Comparison of ENCODE assay signal across 21 mouse cellular contexts in the genomic region with DNA sequence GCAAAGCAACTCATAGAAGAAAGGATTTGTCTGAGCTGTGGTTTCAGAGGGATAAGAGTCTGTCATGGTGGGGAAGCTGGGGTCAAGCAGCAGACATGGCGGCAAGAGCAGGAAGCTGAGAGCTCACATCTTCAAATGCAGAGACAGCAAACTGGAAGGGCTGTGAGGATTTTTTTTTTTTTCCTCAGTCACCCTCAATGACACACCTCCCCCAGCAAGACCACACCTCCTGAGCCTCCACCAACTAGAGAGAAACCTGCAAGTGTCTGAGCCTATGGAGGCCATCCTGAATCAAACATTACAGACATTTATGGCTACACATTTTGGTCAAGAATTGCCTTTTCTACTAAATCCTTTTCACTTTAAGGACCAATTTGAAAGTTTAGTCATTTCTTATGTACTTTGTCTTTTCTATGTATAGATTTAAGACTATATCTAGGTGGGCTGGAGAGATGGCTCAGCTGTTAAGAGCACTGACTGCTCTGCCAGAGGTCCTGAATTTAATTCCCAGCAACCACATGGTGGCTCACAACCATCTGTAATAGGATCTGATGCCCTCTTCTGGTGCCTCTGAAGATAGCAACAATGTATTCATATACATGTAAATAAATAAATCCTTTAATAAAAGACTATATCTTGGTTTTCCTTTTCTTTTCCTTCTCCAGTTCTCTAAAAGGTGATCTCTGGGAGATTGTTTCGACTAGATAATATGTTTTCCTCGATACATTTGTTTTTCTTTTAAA. TPM values are rescaled to one million over a fixed set of nuclear protein-coding genes. Genes with fewer than 3 reads are reported as not detected.
DNase-seq lines count a peak whose midpoint lies in the region; ATAC-seq and TF ChIP-seq lines count a peak whose summit lies in the region.
"Had no signal": no experiment of that assay in that cellular context is flagged by ENCODE, and none has a peak within 500 bp of the region (broad histone marks: within the 10 kb centered on the region; RNA-seq: fewer than 3 reads in every experiment).

No protein-coding gene starts in this region.

- no peaks in the 10 kb centered on the region for H3K27me3 ChIP-seq in intestine, postnatal 0 days (replicated peaks; ENCODE audit: control insufficient read depth, insufficient read depth, low read length)
- no peaks in the 10 kb centered on the region for H3K27me3 ChIP-seq in intestine, embryonic 16.5 days (replicated peaks; ENCODE audit: control insufficient read depth, insufficient read depth, low read length)
- no peaks in the 10 kb centered on the region for H3K27me3 ChIP-seq in stomach, postnatal 0 days (ENCODE audit: control insufficient read depth, insufficient read depth, low read length)
- H3K27me3 ChIP-seq: kidney, embryonic 15.5 days; midbrain, embryonic 12.5 days; neural tube, embryonic 13.5 days had no signal

- DNase-seq in lung, postnatal 36 days: peak; percentile 20
- no peak for DNase-seq in lung, postnatal 10 days
- DNase-seq in ES-E14 (ENCODE audit: low read depth, low spot score): no peak
- no peak for DNase-seq in stomach, postnatal 0 days (ENCODE audit: low spot score)
- no peak for DNase-seq in thymus, postnatal 4 days
- DNase-seq: adrenal gland, postnatal 10 days; cerebellum, postnatal 10 days; heart, postnatal 10 days; left cerebral cortex, postnatal 4 days; liver; right cerebral cortex, adult 18-20 months had no signal

- H3K27ac ChIP-seq in intestine, postnatal 0 days (ENCODE audit: low read depth, low read length): no peak overlapping the region
- no peak overlapping the region for H3K27ac ChIP-seq in intestine, embryonic 16.5 days (ENCODE audit: low read length)
- no peak overlapping the region; the same call in 1 of the 2 replicates for H3K27ac ChIP-seq in ES-E14 (ENCODE audit: insufficient read depth, low read depth, low read length, poor library complexity, severe bottlenecking)
- H3K27ac ChIP-seq in stomach, postnatal 0 days (replicated peaks): no peak overlapping the region
- H3K27ac ChIP-seq: kidney, embryonic 15.5 days; midbrain, embryonic 12.5 days; neural tube, embryonic 13.5 days had no signal

- H3K9me3 ChIP-seq in intestine, postnatal 0 days (ENCODE audit: control insufficient read depth): 0 out of 2 replicates have a peak, but pooled peaks cover 2% of the 10 kb centered on the region
- 0 out of 2 replicates have a peak, but pooled peaks cover 3% of the 10 kb centered on the region for H3K9me3 ChIP-seq in intestine, embryonic 16.5 days (ENCODE audit: control insufficient read depth, low read length)
- H3K9me3 ChIP-seq in ES-E14 (ENCODE audit: control insufficient read depth, insufficient read depth, low read depth, low read length): no peaks in the 10 kb centered on the region
- no peaks in the 10 kb centered on the region for H3K9me3 ChIP-seq in stomach, postnatal 0 days (ENCODE audit: control insufficient read depth, low read length)
- H3K9me3 ChIP-seq: kidney, embryonic 15.5 days; neural tube, embryonic 13.5 days had no signal

- H3K36me3 ChIP-seq in intestine, postnatal 0 days (ENCODE audit: control insufficient read depth, insufficient read depth): no peaks in the 10 kb centered on the region
- H3K36me3 ChIP-seq in intestine, embryonic 16.5 days (ENCODE audit: control insufficient read depth, insufficient read depth, low read length): no peaks in the 10 kb centered on the region
- no peaks in the 10 kb centered on the region for H3K36me3 ChIP-seq in ES-E14 (ENCODE audit: control insufficient read depth, insufficient read depth, low read length, poor library complexity, severe bottlenecking)
- H3K36me3 ChIP-seq in stomach, postnatal 0 days (ENCODE audit: control insufficient read depth, insufficient read depth, low read length): no peaks in the 10 kb centered on the region
- H3K36me3 ChIP-seq: kidney, embryonic 15.5 days; midbrain, embryonic 12.5 days; neural tube, embryonic 13.5 days had no signal

- no peak for ATAC-seq in intestine, postnatal 0 days
- no peak for ATAC-seq in intestine, embryonic 16.5 days
- ATAC-seq in stomach, postnatal 0 days (ENCODE audit: low FRiP score, low TSS enrichment): no peak
- ATAC-seq: forebrain, embryonic 16.5 days had no signal

- H3K4me3 ChIP-seq in intestine, postnatal 0 days (ENCODE audit: low read depth, low read length): no peak overlapping the region
- H3K4me3 ChIP-seq in intestine, embryonic 16.5 days (ENCODE audit: low read length): no peak overlapping the region
- H3K4me3 ChIP-seq in ES-E14 (ENCODE audit: insufficient read depth in 1 of 2, low read depth in 1 of 2, low read length in 2 of 2, poor library complexity in 1 of 2, severe bottlenecking in 1 of 2): no peak overlapping the region
- no peak overlapping the region for H3K4me3 ChIP-seq in stomach, postnatal 0 days (ENCODE audit: low read depth, low read length)
- H3K4me3 ChIP-seq: kidney, embryonic 15.5 days; midbrain, embryonic 12.5 days; neural tube, embryonic 13.5 days had no signal

- H3K9ac ChIP-seq in intestine, postnatal 0 days (ENCODE audit: low read depth, low read length): no peak overlapping the region
- no peak overlapping the region for H3K9ac ChIP-seq in intestine, embryonic 16.5 days (ENCODE audit: low read depth, low read length)
- H3K9ac ChIP-seq in ES-E14 (ENCODE audit: insufficient read depth, low read depth, low read length, poor library complexity, severe bottlenecking): no peak overlapping the region
- H3K9ac ChIP-seq in stomach, postnatal 0 days (ENCODE audit: low read length): no peak overlapping the region
- H3K9ac ChIP-seq: kidney, embryonic 15.5 days; midbrain, embryonic 12.5 days; neural tube, embryonic 13.5 days had no signal

- no peak for TF ChIP-seq EP300 in stomach, postnatal 0 days (optimal IDR thresholded peaks at IDR 0.05)

- in situ Hi-C loops in ES-E14 (cut with MboI; ENCODE audit: low sequenced_read_pairs in 2 of 2, unreplicated experiment in 2 of 2): no loop called here

- H3K4me2 ChIP-seq in intestine, postnatal 0 days (replicated peaks; ENCODE audit: low read depth): no peak overlapping the region
- no peak overlapping the region for H3K4me2 ChIP-seq in intestine, embryonic 16.5 days (ENCODE audit: low read depth, low read length)
- no peak overlapping the region for H3K4me2 ChIP-seq in stomach, postnatal 0 days (replicated peaks; ENCODE audit: low read depth)
- H3K4me2 ChIP-seq: heart, embryonic 11.5 days; kidney, embryonic 15.5 days; midbrain, embryonic 12.5 days; neural tube, embryonic 13.5 days had no signal

- no peaks in the 10 kb centered on the region for H3K4me1 ChIP-seq in intestine, postnatal 0 days (replicated peaks; ENCODE audit: control insufficient read depth, insufficient read depth, low read length)
- no peaks in the 10 kb centered on the region for H3K4me1 ChIP-seq in intestine, embryonic 16.5 days (ENCODE audit: control insufficient read depth, insufficient read depth, low read length)
- peaks cover 0 to 3% of the 10 kb centered on the region in 2 experiments; a peak in 2 of 4 replicates for H3K4me1 ChIP-seq in ES-E14 (ENCODE audit: control insufficient read depth in 2 of 2, insufficient read depth in 2 of 2, low read length in 2 of 2, poor library complexity in 1 of 2)
- no peaks in the 10 kb centered on the region for H3K4me1 ChIP-seq in stomach, postnatal 0 days (replicated peaks; ENCODE audit: control insufficient read depth, insufficient read depth)
- H3K4me1 ChIP-seq: kidney, embryonic 15.5 days; midbrain, embryonic 12.5 days; neural tube, embryonic 13.5 days had no signal

- WGBS in intestine, postnatal 0 days: 83% methylated on average over 3 of the region's 3 CpGs
- 83% methylated on average over 3 of the region's 3 CpGs for WGBS in intestine, embryonic 16.5 days
- WGBS in stomach, postnatal 0 days: 86% methylated on average over 3 of the region's 3 CpGs

- peak; percentile 27; the same call in 1 of the 2 replicates for TF ChIP-seq CTCF in intestine, postnatal 0 days (IDR thresholded peaks at IDR 0.05; ENCODE audit: low read depth)
- peak; percentile 43 for TF ChIP-seq CTCF in stomach, postnatal 0 days (IDR thresholded peaks at IDR 0.05; ENCODE audit: low read depth)

TF ChIP-seq in ES-E14, 5 proteins besides CTCF, POLR2A, EP300 and RAD21:
- TF ChIP-seq ZNF384 (IDR thresholded peaks at IDR 0.05; ENCODE audit: low read depth, low read length): 0 out of 2 replicates have a peak, but pooled peaks have one; percentile 34
- TF ChIP-seq MAFK (IDR thresholded peaks at IDR 0.05; ENCODE audit: insufficient read depth, low read depth, low read length): no peak
- no peak for TF ChIP-seq HCFC1 (IDR thresholded peaks at IDR 0.05; ENCODE audit: borderline replicate concordance, insufficient read depth, low read length)

RNA-seq across cellular contexts. Expression of gene Apobec3, which starts 24.0 kb away (rescaled TPM):
- 5.1 and 6.4 TPM in 2 replicates for polyA plus RNA-seq in intestine, postnatal 0 days (2015; fragmentation: Nextera tagmentation; extraction: Ambion mirVana)
- polyA plus RNA-seq in intestine, embryonic 16.5 days (2015; fragmentation: Nextera tagmentation; extraction: Ambion mirVana): 12.9 and 16.2 TPM in 2 replicates
- total RNA-seq in ES-E14 (2012; rRNA removed): 39.9 and 42.4 TPM in 2 replicates
- polyA plus RNA-seq in stomach, postnatal 0 days (2015; fragmentation: Nextera tagmentation; extraction: Ambion mirVana): 18.2 and 18.5 TPM in 2 replicates

RNA-seq across cellular contexts. Expression of gene Cbx6, which starts 32.9 kb away (rescaled TPM):
- 13.8 and 15.7 TPM in 2 replicates for polyA plus RNA-seq in intestine, postnatal 0 days (2015; fragmentation: Nextera tagmentation; extraction: Ambion mirVana)
- 31.4 and 31.6 TPM in 2 replicates for polyA plus RNA-seq in intestine, embryonic 16.5 days (2015; fragmentation: Nextera tagmentation; extraction: Ambion mirVana)
- 28.2 and 30.1 TPM in 2 replicates for total RNA-seq in ES-E14 (2012; rRNA removed)
- 33.3 and 34.8 TPM in 2 replicates for polyA plus RNA-seq in stomach, postnatal 0 days (2015; fragmentation: Nextera tagmentation; extraction: Ambion mirVana)

RNA-seq across cellular contexts. Expression of gene Npcd, which starts 33.4 kb away (rescaled TPM):
- 0.61 TPM in 1 of 2 replicates, not detected in the other for polyA plus RNA-seq in intestine, postnatal 0 days (2015; fragmentation: Nextera tagmentation; extraction: Ambion mirVana)
- polyA plus RNA-seq in intestine, embryonic 16.5 days (2015; fragmentation: Nextera tagmentation; extraction: Ambion mirVana): not detected in 2 replicates
- total RNA-seq in ES-E14 (2012; rRNA removed): 3.4 and 9.3 TPM in 2 replicates
- polyA plus RNA-seq in stomach, postnatal 0 days (2015; fragmentation: Nextera tagmentation; extraction: Ambion mirVana): 0.81 TPM in 1 of 2 replicates, not detected in the other
- total RNA-seq: megakaryocyte progenitor cell, adult 5-6 weeks had no signal
- polyA plus RNA-seq: embryonic facial prominence, embryonic 14.5 days; forebrain, embryonic 16.5 days; intestine, embryonic 14.5 days; kidney, embryonic 15.5 days; neural tube, embryonic 13.5 days had no signal
